Mouse (Mus musculus) lung, postnatal 0 days (tissue): ENCODE measurements around the gene Clip1.

Source experiments
- CTCF ChIP-seq: IDR thresholded peaks from 2 replicates; pipeline ENCODE4 v1.5.1; 2016; ENCODE audit warnings: antibody characterized with exemption, mild to moderate bottlenecking
- EP300 ChIP-seq: IDR thresholded peaks from 2 replicates; pipeline ENCODE4 v1.6.1; 2016; ENCODE audit warnings: antibody characterized with exemption, mild to moderate bottlenecking, control low read depth

DNA sequence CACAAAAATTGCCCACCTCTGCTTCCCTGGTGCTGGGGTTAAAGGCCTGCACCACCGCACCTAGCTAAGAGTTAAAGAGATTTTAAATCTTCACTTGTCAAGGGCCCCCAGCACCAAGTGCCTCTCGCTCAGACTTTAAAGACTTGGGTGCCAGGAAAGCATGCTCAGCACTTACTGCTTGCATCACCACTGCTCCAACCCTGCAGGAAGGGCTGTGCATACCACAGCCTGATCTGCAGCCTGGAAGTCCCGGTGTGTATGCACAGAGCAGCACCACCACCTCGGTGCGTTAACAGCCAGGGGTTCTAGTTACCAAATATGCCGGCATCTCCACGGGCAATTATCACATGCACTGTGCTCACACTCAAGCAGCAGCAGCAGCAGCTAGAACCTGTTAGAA, 26.8 kb downstream of the Clip1 start:
- TF ChIP-seq CTCF (peak; percentile 9; the same call in 1 of the 2 replicates), EP300 (no peak)
